9 mouse cellular contexts compared by ENCODE assay signal in genomic region chr11:103749306-103750089, GRCm38 (mm10). TPM values are rescaled to one million over a fixed set of nuclear protein-coding genes. Genes with fewer than 3 reads are reported as not detected.
A peak's percentile ranks its signal among the peaks of the same experiment; 100 is the strongest.
DNase-seq lines count a peak whose midpoint lies in the region; ATAC-seq and TF ChIP-seq lines count a peak whose summit lies in the region.
"Had no signal": no experiment of that assay in that cellular context is flagged by ENCODE, and none has a peak within 500 bp of the region (broad histone marks: within the 10 kb centered on the region; RNA-seq: fewer than 3 reads in every experiment).

Gene Wnt9b (minus strand): TSS chr11:103749821.

- no peak for TF ChIP-seq POLR2A in kidney, adult 2 months (IDR thresholded peaks at IDR 0.05; ENCODE audit: low read depth, low read length)

- H3K4me3 ChIP-seq in forebrain, embryonic 10.5 days: peak within 1 kb of the TSS; percentile 58
- H3K4me3 ChIP-seq in kidney, adult 2 months (ENCODE audit: insufficient read depth, low read depth, low read length): peak within 1 kb of the TSS; percentile 59
- H3K4me3 ChIP-seq in lung, embryonic 15.5 days: peak within 1 kb of the TSS; percentile 42
- H3K4me3 ChIP-seq in stomach, postnatal 0 days (ENCODE audit: low read depth, low read length): peak within 1 kb of the TSS; percentile 39
- H3K4me3 ChIP-seq: erythroblast, embryonic 14.5 days had no signal

- no peaks in the 10 kb centered on the region for H3K9me3 ChIP-seq in forebrain, embryonic 10.5 days
- H3K9me3 ChIP-seq in lung, embryonic 15.5 days: no peaks in the 10 kb centered on the region
- H3K9me3 ChIP-seq in stomach, postnatal 0 days (ENCODE audit: control insufficient read depth, low read length): no peaks in the 10 kb centered on the region

- H3K36me3 ChIP-seq in forebrain, embryonic 10.5 days (replicated peaks): no peaks in the 10 kb centered on the region
- no peaks in the 10 kb centered on the region for H3K36me3 ChIP-seq in kidney, adult 2 months (ENCODE audit: control insufficient read depth, insufficient read depth, low read length)
- no peaks in the 10 kb centered on the region for H3K36me3 ChIP-seq in lung, embryonic 15.5 days
- no peaks in the 10 kb centered on the region for H3K36me3 ChIP-seq in stomach, postnatal 0 days (ENCODE audit: control insufficient read depth, insufficient read depth, low read length)

- peaks cover 12% of the 10 kb centered on the region for H3K4me1 ChIP-seq in forebrain, embryonic 10.5 days
- peaks cover 5% of the 10 kb centered on the region; the same call in 1 of the 2 replicates for H3K4me1 ChIP-seq in kidney, adult 2 months (ENCODE audit: control insufficient read depth, insufficient read depth, low read length)
- peaks cover 12% of the 10 kb centered on the region; the same call in 1 of the 2 replicates for H3K4me1 ChIP-seq in lung, embryonic 15.5 days
- H3K4me1 ChIP-seq in stomach, postnatal 0 days (replicated peaks; ENCODE audit: control insufficient read depth, insufficient read depth): peaks cover 2% of the 10 kb centered on the region; the same call in 1 of the 2 replicates

- H3K27ac ChIP-seq in forebrain, embryonic 10.5 days: no peak within 1 kb of the TSS
- H3K27ac ChIP-seq in kidney, adult 2 months (ENCODE audit: insufficient read depth, low read depth, low read length): no peak within 1 kb of the TSS
- H3K27ac ChIP-seq in lung, embryonic 15.5 days: no peak within 1 kb of the TSS
- no peak within 1 kb of the TSS for H3K27ac ChIP-seq in stomach, postnatal 0 days (replicated peaks)

- peak within 1 kb of the TSS; percentile 17; the same call in 1 of the 2 replicates for H3K9ac ChIP-seq in lung, embryonic 15.5 days
- peak within 1 kb of the TSS; percentile 27; the same call in 1 of the 2 replicates for H3K9ac ChIP-seq in stomach, postnatal 0 days (ENCODE audit: low read length)

- DNase-seq in urinary bladder, postnatal 36 days (ENCODE audit: low spot score in 2 of 2): peak; percentile 4 to 18
- no peak for DNase-seq in urinary bladder, postnatal 4 days (ENCODE audit: low spot score in 2 of 2)
- DNase-seq in forebrain, embryonic 10.5 days (ENCODE audit: extremely low spot score, low spot score): peak; percentile 47
- peak; percentile 72 for DNase-seq in kidney, adult 2 months
- DNase-seq in stomach, postnatal 0 days (ENCODE audit: low spot score): peak; percentile 83
- no peak for DNase-seq in frontal cortex, adult 2 months (ENCODE audit: extremely low spot score in 1 of 2, low spot score in 1 of 2)
- no peak for DNase-seq in MN1 (ENCODE audit: low spot score)

- WGBS in forebrain, embryonic 10.5 days: 1% methylated on average over 68 of the region's 68 CpGs
- WGBS in kidney, adult 2 months: 1% methylated on average over 68 of the region's 68 CpGs
- under 1% methylated on average over 61 of the region's 68 CpGs for WGBS in lung, embryonic 15.5 days
- under 1% methylated on average over 59 of the region's 68 CpGs for WGBS in stomach, postnatal 0 days

- peak; percentile 72 for ATAC-seq in lung, embryonic 15.5 days (ENCODE audit: borderline replicate concordance, extremely low read depth, low FRiP score, low TSS enrichment)
- ATAC-seq in stomach, postnatal 0 days (ENCODE audit: low FRiP score, low TSS enrichment): peak; percentile 90

- no peak for TF ChIP-seq EP300 in stomach, postnatal 0 days (optimal IDR thresholded peaks at IDR 0.05)

- peaks cover 100% of the 10 kb centered on the region for H3K27me3 ChIP-seq in forebrain, embryonic 10.5 days (ENCODE audit: poor library complexity, severe bottlenecking)
- no peaks in the 10 kb centered on the region for H3K27me3 ChIP-seq in kidney, adult 2 months (replicated peaks; ENCODE audit: control insufficient read depth, insufficient read depth, low read length)
- peaks cover 77% of the 10 kb centered on the region for H3K27me3 ChIP-seq in lung, embryonic 15.5 days
- H3K27me3 ChIP-seq in stomach, postnatal 0 days (ENCODE audit: control insufficient read depth, insufficient read depth, low read length): peaks cover 9% of the 10 kb centered on the region

- peak within 1 kb of the TSS; percentile 85 for H3K4me2 ChIP-seq in lung, embryonic 15.5 days
- H3K4me2 ChIP-seq in stomach, postnatal 0 days (replicated peaks; ENCODE audit: low read depth): peak within 1 kb of the TSS; percentile 62

- TF ChIP-seq CTCF in kidney, adult 2 months (conservative IDR thresholded peaks at IDR 0.05; ENCODE audit: insufficient read depth, insufficient read length, low read depth, low read length): no peak
- no peak for TF ChIP-seq CTCF in stomach, postnatal 0 days (IDR thresholded peaks at IDR 0.05; ENCODE audit: low read depth)

RNA-seq across cellular contexts. Expression of gene Wnt9b, which starts in this region (rescaled TPM):
- 0.99 and 1.4 TPM in 2 replicates for polyA plus RNA-seq in forebrain, embryonic 10.5 days (2016; fragmentation: Nextera tagmentation; extraction: Ambion mirVana)
- polyA plus RNA-seq in kidney, adult 2 months (2012; rRNA removed): 2.7 and 3.5 TPM in 2 replicates
- polyA plus RNA-seq in lung, embryonic 15.5 days (2015; fragmentation: Nextera tagmentation; extraction: Ambion mirVana): 0.04 TPM in 2 replicates
- polyA plus RNA-seq in stomach, postnatal 0 days (2015; fragmentation: Nextera tagmentation; extraction: Ambion mirVana): not detected in 2 replicates
- 0.21 and 0.24 TPM in 2 replicates for polyA plus RNA-seq in frontal cortex, adult 2 months (2012; rRNA removed)
- polyA plus RNA-seq: erythroblast, embryonic 14.5 days had no signal

Comparison
In these comparisons a context has a peak if more than half of its experiments do, and no peak if none do; other contexts are left out.
1. DNase-seq: peak in urinary bladder, postnatal 36 days (2 of 2), forebrain, embryonic 10.5 days (single experiment) and kidney, adult 2 months (single experiment); none in urinary bladder, postnatal 4 days (0 of 2), frontal cortex, adult 2 months (0 of 2) and MN1 (single experiment).
2. Peak in ATAC-seq, H3K4me3 ChIP-seq, H3K9ac ChIP-seq and H3K4me2 ChIP-seq in lung, embryonic 15.5 days; RNA of the gene not detected or under 1 TPM.
3. Peak in DNase-seq, ATAC-seq, H3K4me3 ChIP-seq, H3K9ac ChIP-seq and H3K4me2 ChIP-seq in stomach, postnatal 0 days; RNA of the gene not detected or under 1 TPM.
4. Peak in every context shown above with its lines, with median percentiles within 50 percentile points of each other: H3K4me3 ChIP-seq.